Mouse (Mus musculus): ENCODE data around the gene Rmi2.

DNA sequence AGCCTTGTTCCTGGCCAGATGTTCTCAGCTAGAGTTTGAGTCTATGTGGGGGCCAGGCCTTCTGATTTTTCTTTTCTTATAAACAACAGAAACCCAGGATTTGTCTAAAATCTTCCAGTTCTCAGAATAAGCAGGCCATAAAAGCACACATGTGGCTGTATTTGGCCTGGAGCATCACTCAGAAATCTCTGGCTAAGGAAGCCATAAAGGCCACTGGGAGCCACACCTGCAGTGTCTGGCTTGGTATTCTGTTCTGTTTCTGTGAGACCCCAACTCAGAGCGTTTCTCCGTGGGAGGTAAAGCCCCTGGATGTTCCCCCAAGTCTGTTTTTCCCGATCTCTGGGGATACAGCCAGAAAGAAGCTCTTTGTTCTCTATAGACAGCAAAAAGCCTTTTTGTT is 61.0 kb downstream of the Rmi2 start:
- TF ChIP-seq CTCF (conservative IDR thresholded peaks at IDR 0.05; ENCODE audit: low read length) (no peak), POU5F1 (IDR thresholded peaks at IDR 0.05; ENCODE audit: borderline replicate concordance, low read length) (no peak), NANOG (IDR thresholded peaks at IDR 0.05; ENCODE audit: borderline replicate concordance, low read length) (no peak)
